Mouse (Mus musculus): ENCODE measurements at regions not wholly inside any gene's neighbourhood (a gene's known extent, or its start where the extent isn't known, plus 50 kb on each side); places are given as distances from the start of the nearest gene placed in this dataset.

- ATAC-seq (replicated peaks; ENCODE audit: insufficient number of reproducible peaks, insufficient read depth, low FRiP score, low read depth) = no peak
Observed at GRCm38 (mm10) chr13:111944089-111944406, 135.3 kb upstream of the Map3k1 start.

GRCm38 (mm10) chr13:111946271-111946670 lies 137.5 kb upstream of the Map3k1 start:
- H3K9ac ChIP-seq = no peak overlapping the region
- H3K4me3 ChIP-seq = no peak overlapping the region
- no peak for ATAC-seq (replicated peaks; ENCODE audit: insufficient number of reproducible peaks, insufficient read depth, low FRiP score, low read depth)
- H3K36me3 ChIP-seq = no peaks in the 10 kb centered on the region
- H3K27ac ChIP-seq = no peak overlapping the region
- H3K4me2 ChIP-seq = no peak overlapping the region
- H3K27me3 ChIP-seq = no peaks in the 10 kb centered on the region
- no peaks in the 10 kb centered on the region for H3K9me3 ChIP-seq (replicated peaks)
- WGBS = 79% methylated on average over 4 of the region's 4 CpGs
- H3K4me1 ChIP-seq (replicated peaks) = peaks cover 12% of the 10 kb centered on the region; the same call in 1 of the 2 replicates

More at GRCm38 (mm10) chr13:111944089-111944406, 135.3 kb upstream of the Map3k1 start:
- H3K9ac ChIP-seq = no peak overlapping the region
- no peaks in the 10 kb centered on the region for H3K27me3 ChIP-seq
- no peaks in the 10 kb centered on the region for H3K9me3 ChIP-seq (replicated peaks)
- no peaks in the 10 kb centered on the region for H3K36me3 ChIP-seq
- no peak overlapping the region for H3K4me3 ChIP-seq
- peaks cover 21% of the 10 kb centered on the region for H3K4me1 ChIP-seq (replicated peaks)
- H3K27ac ChIP-seq = no peak overlapping the region
- 20% methylated on average over 5 of the region's 5 CpGs for WGBS
- no peak overlapping the region for H3K4me2 ChIP-seq

GRCm38 (mm10) chr13:111946811-111947210 lies 138.0 kb upstream of the Map3k1 start:
- Histone ChIP-seq H3K27ac (no peak overlapping the region), H3K4me3 (no peak overlapping the region), H3K9ac (no peak overlapping the region), H3K4me1 (replicated peaks) (peaks cover 9% of the 10 kb centered on the region; the same call in 1 of the 2 replicates), H3K27me3 (no peaks in the 10 kb centered on the region), H3K4me2 (no peak overlapping the region), H3K36me3 (no peaks in the 10 kb centered on the region), H3K9me3 (replicated peaks) (no peaks in the 10 kb centered on the region)
- no peak for ATAC-seq (replicated peaks; ENCODE audit: insufficient number of reproducible peaks, insufficient read depth, low FRiP score, low read depth)
- WGBS = 68% methylated on average over 8 of the region's 8 CpGs

GRCm38 (mm10) chr13:111948395-111948794 lies 139.6 kb upstream of the Map3k1 start:
- Histone ChIP-seq H3K36me3 (no peaks in the 10 kb centered on the region), H3K27ac (no peak overlapping the region), H3K4me3 (no peak overlapping the region), H3K4me1 (replicated peaks) (peaks cover 9% of the 10 kb centered on the region; the same call in 1 of the 2 replicates), H3K4me2 (no peak overlapping the region), H3K9ac (no peak overlapping the region), H3K27me3 (no peaks in the 10 kb centered on the region), H3K9me3 (replicated peaks) (no peaks in the 10 kb centered on the region)
- 64% methylated on average over 3 of the region's 3 CpGs for WGBS
- no peak for ATAC-seq (replicated peaks; ENCODE audit: insufficient number of reproducible peaks, insufficient read depth, low FRiP score, low read depth)

- no peaks in the 10 kb centered on the region for H3K9me3 ChIP-seq (replicated peaks)
- ATAC-seq (replicated peaks; ENCODE audit: insufficient number of reproducible peaks, insufficient read depth, low FRiP score, low read depth) = no peak
- H3K4me2 ChIP-seq = no peak overlapping the region
- no peak overlapping the region for H3K27ac ChIP-seq
- no peak overlapping the region for H3K9ac ChIP-seq
- H3K4me3 ChIP-seq = no peak overlapping the region
- no peaks in the 10 kb centered on the region for H3K27me3 ChIP-seq
- H3K36me3 ChIP-seq = no peaks in the 10 kb centered on the region
- 88% methylated on average over 1 of the region's 1 CpGs for WGBS
- H3K4me1 ChIP-seq (replicated peaks) = peaks cover 7% of the 10 kb centered on the region
Observed at GRCm38 (mm10) chr13:111950042-111950441, 141.2 kb upstream of the Map3k1 start.

- no peak for ATAC-seq (replicated peaks; ENCODE audit: insufficient number of reproducible peaks, insufficient read depth, low FRiP score, low read depth)
- no peak overlapping the region for H3K4me2 ChIP-seq
- H3K27ac ChIP-seq = peak overlapping the region; percentile 47; the same call in 1 of the 2 replicates
- H3K9ac ChIP-seq = no peak overlapping the region
- no peaks in the 10 kb centered on the region for H3K36me3 ChIP-seq
- WGBS = 64% methylated on average over 8 of the region's 8 CpGs
- H3K9me3 ChIP-seq (replicated peaks) = no peaks in the 10 kb centered on the region
- peaks cover 7% of the 10 kb centered on the region for H3K4me1 ChIP-seq (replicated peaks)
- H3K27me3 ChIP-seq = no peaks in the 10 kb centered on the region
- no peak overlapping the region for H3K4me3 ChIP-seq
Observed at GRCm38 (mm10) chr13:111953860-111954519, 145.2 kb upstream of the Map3k1 start.

- ATAC-seq (replicated peaks; ENCODE audit: insufficient number of reproducible peaks, insufficient read depth, low FRiP score, low read depth) = peak; percentile 75; the same call in 1 of the 2 replicates
- Histone ChIP-seq H3K4me3 (no peak overlapping the region), H3K4me2 (no peak overlapping the region), H3K36me3 (no peaks in the 10 kb centered on the region), H3K27ac (peak overlapping the region; percentile 47; the same call in 1 of the 2 replicates), H3K4me1 (replicated peaks) (peaks cover 7% of the 10 kb centered on the region), H3K9ac (no peak overlapping the region), H3K27me3 (no peaks in the 10 kb centered on the region), H3K9me3 (replicated peaks) (no peaks in the 10 kb centered on the region)
- 14% methylated on average over 6 of the region's 6 CpGs for WGBS
Observed at GRCm38 (mm10) chr13:111954520-111954884, 145.7 kb upstream of the Map3k1 start.

- no peak for ATAC-seq (replicated peaks; ENCODE audit: insufficient number of reproducible peaks, insufficient read depth, low FRiP score, low read depth)
- no peaks in the 10 kb centered on the region for H3K36me3 ChIP-seq
- no peak overlapping the region for H3K4me2 ChIP-seq
Observed at GRCm38 (mm10) chr13:111957118-111957517, 148.3 kb upstream of the Map3k1 start.

GRCm38 (mm10) chr13:111957674-111958273 lies 149.0 kb upstream of the Map3k1 start:
- Histone ChIP-seq H3K9me3 (replicated peaks) (no peaks in the 10 kb centered on the region), H3K36me3 (no peaks in the 10 kb centered on the region), H3K4me1 (replicated peaks) (peaks cover 7% of the 10 kb centered on the region), H3K4me3 (no peak overlapping the region), H3K27ac (no peak overlapping the region), H3K4me2 (no peak overlapping the region), H3K9ac (no peak overlapping the region), H3K27me3 (no peaks in the 10 kb centered on the region)
- ATAC-seq (replicated peaks; ENCODE audit: insufficient number of reproducible peaks, insufficient read depth, low FRiP score, low read depth) = no peak
- 86% methylated on average over 11 of the region's 11 CpGs for WGBS

More at GRCm38 (mm10) chr13:111957118-111957517, 148.3 kb upstream of the Map3k1 start:
- Histone ChIP-seq H3K27ac (no peak overlapping the region), H3K4me3 (no peak overlapping the region), H3K27me3 (no peaks in the 10 kb centered on the region), H3K9ac (no peak overlapping the region), H3K4me1 (replicated peaks) (peaks cover 7% of the 10 kb centered on the region), H3K9me3 (replicated peaks) (no peaks in the 10 kb centered on the region)
- WGBS = 36% methylated on average over 3 of the region's 3 CpGs

- Histone ChIP-seq H3K4me3 (no peak overlapping the region), H3K9me3 (replicated peaks) (no peaks in the 10 kb centered on the region), H3K4me2 (no peak overlapping the region), H3K27me3 (no peaks in the 10 kb centered on the region), H3K36me3 (no peaks in the 10 kb centered on the region), H3K27ac (no peak overlapping the region), H3K4me1 (replicated peaks) (peaks cover 7% of the 10 kb centered on the region), H3K9ac (no peak overlapping the region)
- 89% methylated on average over 1 of the region's 1 CpGs for WGBS
- no peak for ATAC-seq (replicated peaks; ENCODE audit: insufficient number of reproducible peaks, insufficient read depth, low FRiP score, low read depth)
Observed at GRCm38 (mm10) chr13:111958421-111958820, 149.6 kb upstream of the Map3k1 start.

GRCm38 (mm10) chr13:111960036-111960435 lies 151.2 kb upstream of the Map3k1 start:
- no peak for ATAC-seq (replicated peaks; ENCODE audit: insufficient number of reproducible peaks, insufficient read depth, low FRiP score, low read depth)
- Histone ChIP-seq H3K9ac (no peak overlapping the region), H3K36me3 (no peaks in the 10 kb centered on the region), H3K27me3 (no peaks in the 10 kb centered on the region), H3K4me1 (replicated peaks) (no peaks in the 10 kb centered on the region; the same call in 1 of the 2 replicates), H3K27ac (no peak overlapping the region), H3K4me2 (no peak overlapping the region), H3K9me3 (replicated peaks) (no peaks in the 10 kb centered on the region), H3K4me3 (no peak overlapping the region)
- WGBS = 98% methylated on average over 2 of the region's 2 CpGs

GRCm38 (mm10) chr13:111961423-111961822 lies 152.6 kb upstream of the Map3k1 start:
- Histone ChIP-seq H3K4me1 (replicated peaks) (no peaks in the 10 kb centered on the region; the same call in 1 of the 2 replicates), H3K27ac (no peak overlapping the region), H3K4me3 (no peak overlapping the region), H3K27me3 (no peaks in the 10 kb centered on the region), H3K36me3 (no peaks in the 10 kb centered on the region), H3K9me3 (replicated peaks) (no peaks in the 10 kb centered on the region), H3K4me2 (no peak overlapping the region), H3K9ac (no peak overlapping the region)
- 65% methylated on average over 6 of the region's 6 CpGs for WGBS
- ATAC-seq (replicated peaks; ENCODE audit: insufficient number of reproducible peaks, insufficient read depth, low FRiP score, low read depth) = no peak
